Mouse (Mus musculus): ENCODE data around the gene Zfyve27.

GRCm38 (mm10) chr19:42243401-42243800 lies 79.7 kb downstream of the Zfyve27 start:
- no peak for TF ChIP-seq CTCF (conservative IDR thresholded peaks at IDR 0.05; ENCODE audit: low read length)
- no peak for TF ChIP-seq NANOG (IDR thresholded peaks at IDR 0.05; ENCODE audit: borderline replicate concordance, low read length)
